Mouse (Mus musculus) MN1 (cell line): ENCODE results near the gene H2afj.

ENCODE experiments used
- DNase-seq: peaks from one replicate; pipeline ENCODE4 v3.0.0-alpha.2; 2016; ENCODE audit warnings: low spot score

The H2afj gene

GRCm38 (mm10) chr6:136805409-136805775 is 2.7 kb upstream of the H2afj start:
- DNase-seq: no peak

- DNase-seq: no peak
These were observed 1.2 kb upstream of the H2afj start for GRCm38 (mm10) chr6:136806819-136807218.

GRCm38 (mm10) chr6:136807395-136808013 is 540 bp upstream of the H2afj start:
- peak; percentile 47 for DNase-seq

- DNase-seq: peak; percentile 50
These were observed 595 bp downstream of the H2afj start for GRCm38 (mm10) chr6:136808631-136809046.

- peak; percentile 51 for DNase-seq
These were observed 1.0 kb downstream of the H2afj start for GRCm38 (mm10) chr6:136809077-136809476.

- no peak for DNase-seq
These were observed 1.6 kb downstream of the H2afj start for GRCm38 (mm10) chr6:136809673-136810072.

- no peak for DNase-seq
These were observed 3.2 kb downstream of the H2afj start for GRCm38 (mm10) chr6:136811196-136811595.

- DNase-seq: peak; percentile 30
These were observed 5.1 kb downstream of the H2afj start for GRCm38 (mm10) chr6:136813117-136813516.

- no peak for DNase-seq
These were observed 7.3 kb downstream of the H2afj start for GRCm38 (mm10) chr6:136815381-136815780.

GRCm38 (mm10) chr6:136816826-136817225 is 8.8 kb downstream of the H2afj start:
- DNase-seq: no peak

GRCm38 (mm10) chr6:136817549-136817948 is 9.5 kb downstream of the H2afj start:
- DNase-seq: no peak

- DNase-seq: no peak
These were observed 12.3 kb downstream of the H2afj start for GRCm38 (mm10) chr6:136820381-136820780.

- no peak for DNase-seq
These were observed 13.0 kb downstream of the H2afj start for GRCm38 (mm10) chr6:136821086-136821485.

- no peak for DNase-seq
These were observed 16.9 kb downstream of the H2afj start for GRCm38 (mm10) chr6:136824987-136825386.

GRCm38 (mm10) chr6:136827116-136827515 is 19.1 kb downstream of the H2afj start:
- peak; percentile 42 for DNase-seq

- no peak for DNase-seq
These were observed 19.5 kb downstream of the H2afj start, which contains the start of gene BC049715 for GRCm38 (mm10) chr6:136827516-136827880. BC049715 (plus strand) TSS chr6:136827626.

- peak; percentile 98 for DNase-seq
These were observed 20.0 kb downstream of the H2afj start, which contains the start of gene Wbp11 for GRCm38 (mm10) chr6:136827881-136828561. Wbp11 (minus strand) TSS chr6:136828233.

GRCm38 (mm10) chr6:136828681-136829080 is 20.6 kb downstream of the H2afj start:
- no peak for DNase-seq

- DNase-seq: no peak
These were observed 23.7 kb downstream of the H2afj start for GRCm38 (mm10) chr6:136831712-136832111.

GRCm38 (mm10) chr6:136835352-136835751 is 27.3 kb downstream of the H2afj start, which contains the start of gene Smco3:
Smco3 (minus strand) TSS chr6:136835452.
- DNase-seq: no peak

GRCm38 (mm10) chr6:136837323-136837722 is 29.3 kb downstream of the H2afj start:
- DNase-seq: no peak

GRCm38 (mm10) chr6:136844903-136845302 is 36.9 kb downstream of the H2afj start:
- no peak for DNase-seq

- no peak for DNase-seq
These were observed 37.8 kb downstream of the H2afj start for GRCm38 (mm10) chr6:136845706-136846480.
